Mouse (Mus musculus) brain, embryonic 14.5 days (tissue): ENCODE data around the gene Tspyl1.

Experiments
- CTCF ChIP-seq: fragments of 200-500 bp; IDR thresholded peaks from 2 replicates; pipeline ENCODE4 v1.5.1; 2012; ENCODE audit warnings: inconsistent platforms, mild to moderate bottlenecking, moderate library complexity, borderline replicate concordance; ENCODE audit not compliant: insufficient read depth, insufficient read length; ENCODE audit errors: extremely low read depth
- POLR2A ChIP-seq: fragments of 200-500 bp; IDR thresholded peaks from 2 replicates; pipeline ENCODE4 v1.6.1; 2012; ENCODE audit warnings: mild to moderate bottlenecking, inconsistent platforms, borderline replicate concordance; ENCODE audit not compliant: poor library complexity, insufficient read depth, insufficient read length, severe bottlenecking; ENCODE audit errors: extremely low read depth

DNA sequence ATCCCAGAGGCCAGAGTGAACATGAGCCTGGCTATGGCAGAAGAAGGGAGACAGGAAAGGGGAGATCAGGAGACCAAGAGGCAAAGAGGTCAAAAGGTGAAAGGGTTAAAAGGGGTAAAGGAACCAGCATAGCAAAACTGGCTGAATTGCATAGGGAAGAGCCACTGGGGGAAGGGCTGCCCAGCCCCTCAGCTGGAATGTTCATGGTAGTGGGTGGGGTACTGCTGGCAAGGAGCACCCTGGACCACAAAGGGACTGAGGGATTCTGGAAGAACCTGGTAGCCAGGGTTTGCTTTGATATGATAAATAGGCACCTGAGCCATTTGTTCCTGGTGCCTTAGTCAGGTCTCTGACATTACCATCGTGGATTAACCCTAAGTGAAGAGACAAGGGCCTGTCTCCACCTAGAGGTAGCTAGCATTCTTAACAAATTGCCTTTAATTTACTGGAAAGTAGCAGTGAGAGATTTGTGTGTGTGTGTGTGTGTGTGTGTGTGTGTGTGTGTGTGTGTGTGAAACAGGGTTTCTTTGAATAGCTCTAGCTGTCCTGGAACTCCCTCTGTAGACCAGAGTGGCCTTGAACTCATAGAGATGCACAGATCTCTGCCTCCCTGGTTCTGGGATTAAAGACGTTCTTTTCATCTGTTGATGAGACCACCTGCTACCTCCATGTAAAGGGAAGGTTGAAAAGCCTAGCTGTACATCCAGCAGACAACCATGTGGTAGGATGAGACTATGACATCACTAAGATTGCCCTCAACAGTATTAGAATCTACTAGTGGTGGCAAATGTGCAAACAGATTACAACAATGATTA is 47.9 kb upstream of the Tspyl1 start:
- TF ChIP-seq CTCF, result no peak
- TF ChIP-seq POLR2A, result no peak
